Comparison of ENCODE assay signal across 7 mouse cellular contexts in the genomic region with DNA sequence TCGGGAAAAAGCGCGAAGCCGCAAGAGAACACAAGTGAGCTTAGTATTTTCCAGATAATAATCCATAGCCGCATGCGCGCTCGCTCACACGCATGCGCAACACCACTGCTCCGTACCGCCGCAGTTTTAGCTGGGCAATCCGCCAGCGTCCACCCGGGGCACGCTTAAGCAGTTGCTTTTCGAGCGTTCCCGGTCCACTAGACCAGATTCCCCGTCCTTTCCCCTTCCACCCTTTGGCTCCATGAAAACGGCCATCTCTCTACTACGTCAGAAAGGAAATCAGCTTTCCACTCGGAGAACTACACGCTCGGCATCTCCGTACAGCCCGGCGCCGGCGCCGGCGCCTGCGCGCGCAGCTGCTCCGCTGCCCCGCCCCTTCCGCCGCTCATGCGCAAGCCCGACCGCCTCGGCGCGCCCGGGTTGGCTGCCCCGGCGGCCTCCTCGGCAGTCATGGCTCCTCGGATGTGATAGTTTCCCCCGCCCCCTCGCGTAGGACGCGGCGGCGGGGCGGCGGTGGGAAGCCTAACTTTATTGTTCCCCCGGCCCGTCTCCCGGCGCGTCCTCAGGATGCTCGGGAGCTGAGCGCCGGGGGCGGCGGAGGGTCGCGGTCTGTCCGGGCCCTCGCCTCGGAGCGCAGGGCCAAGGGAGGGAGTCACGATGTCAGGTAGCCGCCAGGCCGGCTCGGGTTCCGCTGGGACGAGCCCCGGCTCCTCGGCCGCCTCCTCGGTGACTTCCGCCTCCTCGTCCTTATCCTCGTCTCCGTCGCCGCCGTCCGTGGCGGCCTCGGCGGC. TPM values are rescaled to one million over a fixed set of nuclear protein-coding genes. Genes with fewer than 3 reads are reported as not detected.
DNase-seq lines count a peak whose midpoint lies in the region; ATAC-seq and TF ChIP-seq lines count a peak whose summit lies in the region.
"Not testable (repeated sequence)": the region's sequence is repeated elsewhere in the genome, so short reads cannot be mapped to it uniquely, and the experiment has no call there.

TSS of gene Cop1 (plus strand) at position 540 of the 791 bp plus-strand sequence.

- peak within 1 kb of the TSS; percentile 70 for H3K4me2 ChIP-seq in intestine, postnatal 0 days (replicated peaks; ENCODE audit: low read depth)
- peak within 1 kb of the TSS; percentile 61 for H3K4me2 ChIP-seq in midbrain, embryonic 12.5 days (replicated peaks)

- peak; percentile 85 for DNase-seq in adrenal gland, adult 8-10 months
- DNase-seq in embryo, embryonic 9.5 days (ENCODE audit: extremely low spot score), result peak; percentile 91
- DNase-seq in gonadal fat pad, adult 2 months (ENCODE audit: low read depth), result not testable (repeated sequence)
- DNase-seq in left cerebral cortex, postnatal 4 days, result peak; percentile 95

- H3K27ac ChIP-seq in intestine, postnatal 0 days (ENCODE audit: low read depth, low read length), result peak within 1 kb of the TSS; percentile 88
- H3K27ac ChIP-seq in midbrain, embryonic 12.5 days (replicated peaks), result peak within 1 kb of the TSS; percentile 94
- H3K27ac ChIP-seq in small intestine, adult 2 months (ENCODE audit: insufficient read depth, low read depth, low read length), result peak within 1 kb of the TSS; percentile 82

- peak; percentile 80 for TF ChIP-seq POLR2A in small intestine, adult 2 months (IDR thresholded peaks at IDR 0.05; ENCODE audit: low read depth, low read length)

- TF ChIP-seq CTCF in intestine, postnatal 0 days (IDR thresholded peaks at IDR 0.05; ENCODE audit: low read depth); small intestine, adult 2 months (IDR thresholded peaks at IDR 0.05; ENCODE audit: extremely low read depth, insufficient read length, insufficient replicate concordance, low read depth, low read length): not testable (repeated sequence)

- not testable (repeated sequence) for H3K27me3 ChIP-seq in intestine, postnatal 0 days (replicated peaks; ENCODE audit: control insufficient read depth, insufficient read depth, low read length); midbrain, embryonic 12.5 days; small intestine, adult 2 months (ENCODE audit: control insufficient read depth, insufficient read depth, low read length)

- H3K9me3 ChIP-seq in intestine, postnatal 0 days (ENCODE audit: control insufficient read depth); midbrain, embryonic 12.5 days: not testable (repeated sequence)

- H3K9ac ChIP-seq in intestine, postnatal 0 days (ENCODE audit: low read depth, low read length), result peak within 1 kb of the TSS; percentile 65
- peak within 1 kb of the TSS; percentile 79 for H3K9ac ChIP-seq in midbrain, embryonic 12.5 days (replicated peaks)

- H3K4me3 ChIP-seq in intestine, postnatal 0 days (ENCODE audit: low read depth, low read length), result peak within 1 kb of the TSS; percentile 77
- H3K4me3 ChIP-seq in midbrain, embryonic 12.5 days, result peak within 1 kb of the TSS; percentile 82
- peak within 1 kb of the TSS; percentile 71 for H3K4me3 ChIP-seq in small intestine, adult 2 months (ENCODE audit: low read depth, low read length)

- intact Hi-C loops in left cerebral cortex, postnatal 4 days (cut with DNase I), result not testable (repeated sequence)

- ATAC-seq in intestine, postnatal 0 days, result peak; percentile 99
- peak; percentile 98 for ATAC-seq in midbrain, embryonic 12.5 days (ENCODE audit: low FRiP score, low read depth)

- H3K36me3 ChIP-seq in intestine, postnatal 0 days (ENCODE audit: control insufficient read depth, insufficient read depth); midbrain, embryonic 12.5 days; small intestine, adult 2 months (ENCODE audit: control insufficient read depth, insufficient read depth, low read length): not testable (repeated sequence)

- 0% methylated on average over 81 of the region's 97 CpGs for WGBS in intestine, postnatal 0 days
- under 1% methylated on average over 75 of the region's 97 CpGs for WGBS in midbrain, embryonic 12.5 days
- under 1% methylated on average over 83 of the region's 97 CpGs for WGBS in small intestine, adult 2 months

- H3K4me1 ChIP-seq in intestine, postnatal 0 days (replicated peaks; ENCODE audit: control insufficient read depth, insufficient read depth, low read length); small intestine, adult 2 months (ENCODE audit: control insufficient read depth, insufficient read depth, insufficient read length, low read length): not testable (repeated sequence)
- H3K4me1 ChIP-seq in midbrain, embryonic 12.5 days, result peaks cover 25% of the 10 kb centered on the region

RNA-seq across cellular contexts. Expression of gene Cop1, which starts in this region (rescaled TPM):
- total RNA-seq in adrenal gland, adult 8-10 months (2022), result 100 to 1,000 TPM; 131 to 165 (median 145) TPM
- 47.5 and 55.8 TPM in 2 replicates for polyA plus RNA-seq in gonadal fat pad, adult 2 months (2012; rRNA removed)
- polyA plus RNA-seq in intestine, postnatal 0 days (2015; fragmentation: Nextera tagmentation; extraction: Ambion mirVana), result 32.4 and 32.8 TPM in 2 replicates
- 100 to 1,000 TPM; 152 to 162 TPM for total RNA-seq in left cerebral cortex, postnatal 4 days (2021)
- polyA plus RNA-seq in midbrain, embryonic 12.5 days (2016; fragmentation: Nextera tagmentation; extraction: Ambion mirVana), result 102 and 104 TPM in 2 replicates
- polyA plus RNA-seq in small intestine, adult 2 months (2012; rRNA removed), result 26.7 and 61.6 TPM in 2 replicates
